Mouse (Mus musculus): ENCODE measurements around the gene B3galnt2.

GRCm38 (mm10) chr13:13911341-13911740 is 42.9 kb upstream of the B3galnt2 start:
- TF ChIP-seq CTCF (IDR thresholded peaks at IDR 0.05; ENCODE audit: low read depth) (no peak), EP300 (IDR thresholded peaks at IDR 0.05; ENCODE audit: low read depth) (no peak)
